Mouse (Mus musculus) kidney, embryonic 14.5 days (tissue): ENCODE data around the gene Them5. TPM values are rescaled to one million over a fixed set of nuclear protein-coding genes. Genes with fewer than 3 reads are reported as not detected.

Source experiments
- ATAC-seq: fragments of 200-750 bp; cut with Nextera tagmentation; 2 replicates; pipeline ENCODE4 v1.8.0; 2017; ENCODE audit warnings: moderate number of reproducible peaks, mild to moderate bottlenecking, moderate TSS enrichment, moderate library complexity; ENCODE audit not compliant: low FRiP score, low TSS enrichment
- H3K27ac ChIP-seq: fragments of 300-500 bp; sonication (generic); 2 replicates; pipeline ENCODE4 v1.5.1; 2014; ENCODE audit warnings: low read depth, mild to moderate bottlenecking, low read length, moderate library complexity, mixed read lengths
- H3K27me3 ChIP-seq: fragments of 300-500 bp; sonication (generic); 2 replicates; pipeline ENCODE4 v1.6.1; 2014; ENCODE audit warnings: mild to moderate bottlenecking, low read length; ENCODE audit not compliant: control insufficient read depth, insufficient read depth
- H3K36me3 ChIP-seq: fragments of 300-500 bp; sonication (generic); 2 replicates; pipeline ENCODE4 v1.6.1; 2014; ENCODE audit warnings: low read length, mixed read lengths; ENCODE audit not compliant: control insufficient read depth, insufficient read depth
- H3K4me1 ChIP-seq: fragments of 300-500 bp; sonication (generic); 2 replicates; pipeline ENCODE4 v1.6.1; 2014; ENCODE audit warnings: low read length, mixed read lengths; ENCODE audit not compliant: control insufficient read depth, insufficient read depth
- H3K4me2 ChIP-seq: fragments of 300-500 bp; sonication (generic); replicated peaks from 2 replicates; pipeline ENCODE4 v1.6.1; 2014; ENCODE audit warnings: low read depth, mild to moderate bottlenecking, low read length
- H3K4me3 ChIP-seq: fragments of 300-500 bp; sonication (generic); 2 replicates; pipeline ENCODE4 v1.5.1; 2014; ENCODE audit warnings: mild to moderate bottlenecking, low read length
- H3K9ac ChIP-seq: fragments of 300-500 bp; sonication (generic); 2 replicates; pipeline ENCODE4 v1.6.1; 2014; ENCODE audit warnings: low read depth, mild to moderate bottlenecking, low read length, moderate library complexity
- H3K9me3 ChIP-seq: fragments of 300-500 bp; sonication (generic); 2 replicates; pipeline ENCODE4 v1.6.1; 2016; ENCODE audit warnings: low read length; ENCODE audit not compliant: control insufficient read depth
- WGBS: fragments of 180-500 bp; shearing (Covaris S2); extraction: QIAGEN DNeasy Blood & Tissue Kit; methylation state at CpG from one replicate; pipeline ENCODE4 v1.1.7; 2014; 5-methylcytosine and 5-hydroxymethylcytosine counted together
- polyA plus RNA-seq: library from polyadenylated mRNA; unstranded; fragments of >200 nt; fragmentation: Nextera tagmentation; extraction: Ambion mirVana; gene quantifications from 2 replicates; pipeline ENCODE4 v1.2.1, GENCODE M21; 2014

The Them5 gene
- polyA plus RNA-seq, 1 experiment from 2014 or later, result not detected

DNA sequence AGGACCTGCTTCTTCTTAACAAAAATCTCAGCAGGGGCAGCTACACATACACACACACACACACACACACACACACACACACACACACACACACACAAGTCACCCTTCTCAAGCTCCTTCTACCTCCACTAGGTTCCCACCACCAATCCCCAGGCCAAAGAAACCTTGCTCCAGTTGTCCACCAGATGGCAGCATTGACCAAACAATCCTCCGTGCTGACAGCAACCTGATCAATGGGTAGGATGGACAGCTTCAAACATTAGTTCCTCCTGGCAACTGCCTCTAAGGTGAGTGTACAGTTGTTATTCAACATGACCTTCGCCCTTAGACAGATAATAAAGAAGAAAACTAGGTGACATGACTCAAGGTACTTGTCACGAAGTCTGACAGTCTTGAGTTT lies 24.9 kb downstream of the Them5 start:
- H3K4me2 ChIP-seq, result no peak overlapping the region
- H3K27ac ChIP-seq, result no peak overlapping the region
- 9% methylated on average over 3 of the region's 3 CpGs for WGBS
- no peak for ATAC-seq
- H3K4me1 ChIP-seq, result no peaks in the 10 kb centered on the region; the same call in 1 of the 2 replicates
- no peaks in the 10 kb centered on the region for H3K9me3 ChIP-seq
- H3K4me3 ChIP-seq, result no peak overlapping the region
- no peaks in the 10 kb centered on the region for H3K36me3 ChIP-seq
- peaks cover 24% of the 10 kb centered on the region for H3K27me3 ChIP-seq
- H3K9ac ChIP-seq, result no peak overlapping the region

DNA sequence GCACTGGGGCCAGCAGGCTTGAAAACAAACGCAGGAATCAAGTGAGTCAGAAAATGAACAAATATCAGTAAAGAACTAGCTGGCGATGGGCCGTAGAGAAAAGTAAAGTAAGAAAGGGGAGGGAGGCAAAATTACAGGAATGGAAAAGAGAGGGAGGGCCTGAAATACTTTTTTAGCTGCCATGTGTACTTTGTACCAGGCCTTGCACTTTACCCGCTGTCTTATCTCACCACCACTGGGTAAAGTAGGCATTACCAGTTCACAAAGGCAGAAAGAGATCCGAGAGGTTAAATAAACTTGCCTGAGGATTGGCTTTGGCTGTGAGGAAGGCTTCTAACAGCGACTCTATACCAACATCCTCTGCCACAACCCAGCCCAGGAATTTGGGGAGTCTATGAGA lies 25.6 kb downstream of the Them5 start:
- Histone ChIP-seq H3K4me2 (no peak overlapping the region), H3K27me3 (peaks cover 19% of the 10 kb centered on the region), H3K9me3 (no peaks in the 10 kb centered on the region), H3K27ac (no peak overlapping the region), H3K36me3 (no peaks in the 10 kb centered on the region), H3K4me3 (no peak overlapping the region), H3K9ac (no peak overlapping the region), H3K4me1 (no peaks in the 10 kb centered on the region; the same call in 1 of the 2 replicates)
- no peak for ATAC-seq
- 77% methylated on average over 6 of the region's 6 CpGs for WGBS

GRCm38 (mm10) chr3:94368631-94369030 lies 26.7 kb downstream of the Them5 start:
- H3K4me3 ChIP-seq, result no peak overlapping the region
- ATAC-seq, result no peak
- H3K4me2 ChIP-seq, result no peak overlapping the region
- no peak overlapping the region for H3K27ac ChIP-seq
- H3K27me3 ChIP-seq, result peaks cover 14% of the 10 kb centered on the region
- H3K4me1 ChIP-seq, result peaks cover 4% of the 10 kb centered on the region; the same call in 1 of the 2 replicates
- 67% methylated on average over 6 of the region's 6 CpGs for WGBS
- no peaks in the 10 kb centered on the region for H3K9me3 ChIP-seq
- H3K36me3 ChIP-seq, result no peaks in the 10 kb centered on the region
- no peak overlapping the region for H3K9ac ChIP-seq

- no peak overlapping the region for H3K27ac ChIP-seq
These were observed 27.8 kb downstream of the Them5 start for GRCm38 (mm10) chr3:94369709-94370108.

DNA sequence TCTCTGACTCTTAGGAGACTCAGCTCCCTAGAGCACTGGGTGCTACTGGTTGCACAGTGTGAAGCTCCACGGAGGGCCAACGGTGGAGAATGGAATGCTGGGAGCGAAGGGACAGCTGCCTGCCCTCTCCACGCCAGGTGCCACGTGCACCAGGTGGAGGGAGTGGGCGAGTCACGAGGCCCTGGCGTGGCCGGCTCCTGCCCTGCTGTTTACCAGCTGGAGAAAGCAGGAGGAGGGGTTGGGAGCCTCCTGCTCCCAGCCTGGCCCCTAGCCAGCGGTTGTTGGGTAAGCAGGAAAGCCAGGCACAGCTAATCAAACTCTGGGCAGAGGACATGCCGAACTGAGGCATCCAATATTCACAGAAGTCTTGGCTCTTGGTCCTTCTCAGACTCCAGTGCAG lies 29.7 kb downstream of the Them5 start:
- Histone ChIP-seq H3K4me2 (peak overlapping the region; percentile 28), H3K4me3 (peak overlapping the region; percentile 0; the same call in 1 of the 2 replicates), H3K4me1 (peaks cover 7% of the 10 kb centered on the region), H3K9me3 (no peaks in the 10 kb centered on the region), H3K9ac (no peak overlapping the region), H3K27me3 (0 out of 2 replicates have a peak, but pooled peaks cover 2% of the 10 kb centered on the region), H3K27ac (no peak overlapping the region), H3K36me3 (no peaks in the 10 kb centered on the region)
- WGBS, result 5% methylated on average over 11 of the region's 11 CpGs
- ATAC-seq, result peak; percentile 33; the same call in 1 of the 2 replicates

More at GRCm38 (mm10) chr3:94369709-94370108, 27.8 kb downstream of the Them5 start:
- 0 out of 2 replicates have a peak, but pooled peaks cover 5% of the 10 kb centered on the region for H3K27me3 ChIP-seq
- no peak overlapping the region for H3K4me2 ChIP-seq
- peaks cover 7% of the 10 kb centered on the region for H3K4me1 ChIP-seq
- no peak for ATAC-seq
- H3K4me3 ChIP-seq, result no peak overlapping the region
- WGBS, result 56% methylated on average over 2 of the region's 2 CpGs
- no peak overlapping the region for H3K9ac ChIP-seq
- no peaks in the 10 kb centered on the region for H3K9me3 ChIP-seq
- no peaks in the 10 kb centered on the region for H3K36me3 ChIP-seq

DNA sequence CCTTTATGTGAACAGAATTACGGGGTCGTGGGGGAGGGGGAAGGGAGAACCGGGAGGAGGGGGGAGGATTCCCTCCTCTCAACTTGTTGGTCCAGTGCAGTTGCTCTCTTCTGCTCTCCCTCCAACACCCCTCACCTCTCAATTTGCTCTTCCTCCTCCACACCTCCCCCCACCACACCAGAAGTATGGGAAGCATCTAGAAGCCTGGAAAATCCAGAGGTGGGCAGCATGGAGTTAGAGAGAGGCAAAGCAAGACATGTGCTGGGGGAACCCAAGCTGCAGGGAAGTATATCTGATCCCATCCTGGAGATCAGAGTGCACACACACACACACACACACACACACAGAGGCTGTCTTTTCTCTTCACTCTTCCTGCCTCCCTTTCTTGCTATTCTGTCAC lies 30.1 kb downstream of the Them5 start:
- H3K4me1 ChIP-seq, result peaks cover 7% of the 10 kb centered on the region
- 0% methylated on average over 2 of the region's 3 CpGs for WGBS
- no peak overlapping the region for H3K27ac ChIP-seq
- H3K9ac ChIP-seq, result no peak overlapping the region
- 0 out of 2 replicates have a peak overlapping the region, but pooled peaks have one; percentile 28 for H3K4me2 ChIP-seq
- H3K9me3 ChIP-seq, result no peaks in the 10 kb centered on the region
- no peaks in the 10 kb centered on the region for H3K36me3 ChIP-seq
- no peak for ATAC-seq
- 0 out of 2 replicates have a peak, but pooled peaks cover 2% of the 10 kb centered on the region for H3K27me3 ChIP-seq
- H3K4me3 ChIP-seq, result no peak overlapping the region; the same call in 1 of the 2 replicates

GRCm38 (mm10) chr3:94372641-94373040 lies 30.7 kb downstream of the Them5 start, which contains the start of gene Rorc:
Gene Rorc (plus strand): TSS chr3:94372794.
- 0 out of 2 replicates have a peak, but pooled peaks cover 2% of the 10 kb centered on the region for H3K27me3 ChIP-seq
- H3K27ac ChIP-seq, result no peak within 1 kb of the TSS
- 16% methylated on average over 5 of the region's 5 CpGs for WGBS
- peaks cover 7% of the 10 kb centered on the region for H3K4me1 ChIP-seq
- no peaks in the 10 kb centered on the region for H3K9me3 ChIP-seq
- peak within 1 kb of the TSS; percentile 28 for H3K4me3 ChIP-seq
- ATAC-seq, result peak; percentile 51
- peak within 1 kb of the TSS; percentile 48 for H3K4me2 ChIP-seq
- H3K36me3 ChIP-seq, result no peaks in the 10 kb centered on the region
- peak within 1 kb of the TSS; percentile 37; the same call in 1 of the 2 replicates for H3K9ac ChIP-seq

DNA sequence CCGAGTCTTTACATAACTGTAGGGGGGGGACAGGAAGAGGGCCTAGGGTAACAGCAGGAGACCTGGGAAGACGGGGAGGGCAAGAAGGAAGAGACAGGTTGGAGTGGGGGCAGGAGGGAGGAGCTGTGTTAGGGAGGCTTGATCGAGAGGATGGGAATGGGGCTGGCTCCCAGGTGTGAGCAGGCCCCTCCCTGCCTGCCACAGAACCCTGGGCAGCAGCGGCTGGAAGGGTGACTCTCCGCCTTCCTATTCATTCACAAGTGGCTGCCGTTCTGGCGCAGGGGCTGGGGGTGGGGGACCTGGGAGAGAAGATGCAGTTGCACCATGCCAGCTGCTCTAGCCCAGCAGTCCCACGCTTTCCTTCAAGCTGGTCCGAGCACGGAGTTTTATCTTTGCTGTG lies 31.2 kb downstream of the Them5 start:
- Histone ChIP-seq H3K27me3 (0 out of 2 replicates have a peak, but pooled peaks cover 2% of the 10 kb centered on the region), H3K4me1 (peaks cover 7% of the 10 kb centered on the region), H3K27ac (no peak overlapping the region), H3K9ac (peak overlapping the region; percentile 37; the same call in 1 of the 2 replicates), H3K9me3 (no peaks in the 10 kb centered on the region), H3K4me2 (peak overlapping the region; percentile 48), H3K4me3 (peak overlapping the region; percentile 28), H3K36me3 (no peaks in the 10 kb centered on the region)
- WGBS, result 5% methylated on average over 9 of the region's 10 CpGs
- peak; percentile 14; the same call in 1 of the 2 replicates for ATAC-seq

GRCm38 (mm10) chr3:94373597-94374011 lies 31.7 kb downstream of the Them5 start:
- 0 out of 2 replicates have a peak, but pooled peaks cover 2% of the 10 kb centered on the region for H3K27me3 ChIP-seq
- H3K4me2 ChIP-seq, result peak overlapping the region; percentile 48
- H3K4me1 ChIP-seq, result peaks cover 7% of the 10 kb centered on the region
- H3K9me3 ChIP-seq, result no peaks in the 10 kb centered on the region
- H3K36me3 ChIP-seq, result no peaks in the 10 kb centered on the region
- H3K27ac ChIP-seq, result no peak overlapping the region
- 0% methylated on average over 5 of the region's 5 CpGs for WGBS
- peak overlapping the region; percentile 37; the same call in 1 of the 2 replicates for H3K9ac ChIP-seq
- ATAC-seq, result peak; percentile 41; the same call in 1 of the 2 replicates
- H3K4me3 ChIP-seq, result peak overlapping the region; percentile 28
